Mouse (Mus musculus) MEL (cell line): ENCODE results near the gene Eif2ak4.

Source experiments
- CTCF ChIP-seq, 3 experiments: IDR thresholded peaks in 2 of 3; conservative IDR thresholded peaks in 1 of 3; 2 replicates each; pipeline ENCODE4 v1.5.1; 2011 to 2012; ENCODE audit warnings: low read length in 3 of 3, low read depth in 2 of 3, mild to moderate bottlenecking in 2 of 3, improper control_type of control experiment in 1 of 3, inconsistent platforms in 1 of 3, mixed read lengths in 1 of 3, moderate library complexity in 1 of 3; ENCODE audit not compliant: control insufficient read depth in 1 of 3, insufficient read depth in 1 of 3, poor library complexity in 1 of 3, severe bottlenecking in 1 of 3
- EP300 ChIP-seq, 2 experiments: IDR thresholded peaks; 2 replicates each; pipeline ENCODE4 v1.6.1; 2011; ENCODE audit warnings: improper control_type of control experiment in 2 of 2, low read length in 2 of 2, low read depth in 1 of 2, mild to moderate bottlenecking in 1 of 2
- ETS1 ChIP-seq: IDR thresholded peaks from 2 replicates; pipeline ENCODE4 v1.6.1; 2012; ENCODE audit warnings: low read depth, mild to moderate bottlenecking, inconsistent platforms, low read length, improper control_type of control experiment, moderate library complexity
- GATA1 ChIP-seq: IDR thresholded peaks from 2 replicates; pipeline ENCODE4 v1.6.1; 2011; ENCODE audit warnings: low read depth, low read length, improper control_type of control experiment
- HCFC1 ChIP-seq: IDR thresholded peaks from 2 replicates; pipeline ENCODE4 v1.6.1; 2012; ENCODE audit warnings: low read depth, mild to moderate bottlenecking, inconsistent platforms, low read length, improper control_type of control experiment, moderate library complexity
- MAZ ChIP-seq: IDR thresholded peaks from 2 replicates; pipeline ENCODE4 v1.6.1; 2012; ENCODE audit warnings: low read depth, mild to moderate bottlenecking, inconsistent platforms, low read length, improper control_type of control experiment
- NELFE ChIP-seq: IDR thresholded peaks from 2 replicates; pipeline ENCODE4 v1.6.1; 2011; ENCODE audit warnings: low read depth, low read length, improper control_type of control experiment
- POLR2A ChIP-seq, 2 experiments: IDR thresholded peaks; 2 replicates each; pipeline ENCODE4 v1.6.1; 2011 to 2012; ENCODE audit warnings: low read length in 2 of 2, mild to moderate bottlenecking in 2 of 2, control low read depth in 1 of 2, improper control_type of control experiment in 1 of 2, low read depth in 1 of 2, moderate library complexity in 1 of 2; ENCODE audit not compliant: control insufficient read depth in 1 of 2, insufficient read depth in 1 of 2, poor library complexity in 1 of 2
- SMC3 ChIP-seq: IDR thresholded peaks from 2 replicates; pipeline ENCODE4 v1.6.1; 2011; ENCODE audit warnings: low read depth, low read length, improper control_type of control experiment
- UBTF ChIP-seq: IDR thresholded peaks from 2 replicates; pipeline ENCODE4 v1.6.1; 2012; ENCODE audit warnings: low read depth, mild to moderate bottlenecking, inconsistent platforms, low read length, improper control_type of control experiment, moderate library complexity, borderline replicate concordance; ENCODE audit not compliant: insufficient read depth

DNA sequence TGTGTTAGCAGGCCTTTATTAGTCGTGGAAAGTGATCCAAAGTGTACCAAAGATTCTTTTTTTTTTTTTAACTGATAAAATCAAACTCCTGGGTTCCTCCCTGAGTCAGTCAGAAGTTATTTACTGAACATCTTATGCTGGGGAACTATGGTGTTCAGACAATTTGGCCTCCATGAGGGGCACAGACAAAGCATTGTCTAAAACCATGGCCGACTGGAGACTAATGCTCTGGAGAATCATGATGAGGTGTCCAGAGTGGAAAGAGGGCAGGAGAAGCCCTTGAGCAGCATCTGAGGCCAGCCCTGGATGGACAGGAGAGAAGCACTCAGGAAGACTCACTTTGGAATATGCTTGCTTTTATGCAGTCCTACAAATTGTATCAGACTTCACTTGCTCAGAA lies 18.4 kb downstream of the Eif2ak4 start:
- TF ChIP-seq HCFC1 (no peak), GATA1 (no peak), CTCF (IDR thresholded peaks at IDR 0.05 in 2 of 3, conservative IDR thresholded peaks at IDR 0.05 in 1 of 3; ENCODE audit: control insufficient read depth in 1 of 3, insufficient read depth in 1 of 3, low read depth in 2 of 3, low read length in 3 of 3, poor library complexity in 1 of 3, severe bottlenecking in 1 of 3) (no peak), POLR2A (IDR thresholded peaks at IDR 0.05; ENCODE audit: control insufficient read depth in 1 of 2, insufficient read depth in 1 of 2, low read depth in 1 of 2, low read length in 2 of 2, poor library complexity in 1 of 2) (no peak), NELFE (no peak), EP300 (IDR thresholded peaks at IDR 0.05; ENCODE audit: low read depth in 1 of 2, low read length in 2 of 2) (no peak), MAZ (no peak), UBTF (no peak), ETS1 (no peak), SMC3 (no peak)
